Mouse (Mus musculus): Measurements from ENCODE around the gene AW209491. TPM values are rescaled to one million over a fixed set of nuclear protein-coding genes. Genes with fewer than 3 reads are reported as not detected.

AW209491 gene
- polyA plus RNA-seq (2012; rRNA removed), result 7.1 and 8.0 TPM in 2 replicates

DNA sequence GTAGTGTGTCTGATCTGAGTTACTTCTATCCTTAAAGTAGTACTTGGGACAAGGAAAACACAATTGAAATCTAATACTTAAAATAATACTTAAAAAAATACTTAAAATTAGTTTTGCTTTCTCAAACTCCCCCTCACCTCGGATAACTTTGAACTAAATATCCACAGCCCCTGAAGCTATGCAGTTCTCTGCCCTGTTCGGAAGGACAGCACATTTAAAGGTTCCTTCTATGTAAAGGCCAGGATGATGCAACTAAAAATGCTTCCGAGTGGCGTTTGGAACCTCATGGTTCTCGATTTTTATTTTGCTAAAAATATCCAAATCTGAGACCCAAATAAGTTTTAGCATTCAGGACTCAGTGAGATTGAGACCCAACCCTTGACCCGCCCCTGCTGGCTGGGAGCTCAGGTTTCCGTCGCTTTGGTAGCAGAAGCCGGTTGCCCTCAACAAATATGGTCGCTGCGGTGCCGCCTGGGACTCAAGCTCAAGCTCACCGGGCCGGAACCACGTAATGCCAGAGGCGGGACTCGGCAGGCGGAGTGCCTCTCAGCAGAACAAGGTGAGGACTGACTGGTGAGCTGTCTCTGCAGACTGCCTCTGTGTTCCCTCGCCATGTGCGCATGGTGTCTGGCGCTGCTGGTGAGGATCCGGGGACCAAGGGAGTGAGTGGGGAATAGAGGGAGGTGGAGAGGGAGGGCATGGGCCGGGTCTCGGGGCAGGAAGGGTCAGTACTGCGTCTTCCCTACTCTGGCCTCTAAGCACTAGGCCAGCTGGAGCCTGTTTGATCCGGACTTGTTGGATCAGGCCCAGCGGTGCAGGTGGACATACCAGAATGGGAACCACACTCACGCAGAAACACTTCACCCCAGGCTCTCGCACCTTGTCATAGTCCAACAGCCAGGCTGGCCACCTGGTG, at the start of gene AW209491:
TSS of gene AW209491 (plus strand) at position 429 of the 916 bp plus-strand sequence.
- TF ChIP-seq POLR2A (IDR thresholded peaks at IDR 0.05; ENCODE audit: low read depth, low read length) (peak; percentile 74), CTCF (conservative IDR thresholded peaks at IDR 0.05; ENCODE audit: insufficient read depth, insufficient read length, low read depth, low read length) (no peak)
- DNase-seq, result peak; percentile 98
- H3K27me3 ChIP-seq (replicated peaks; ENCODE audit: control insufficient read depth, insufficient read depth, low read length), result no peaks in the 10 kb centered on the region
- H3K4me3 ChIP-seq (ENCODE audit: insufficient read depth, low read depth, low read length), result peak within 1 kb of the TSS; percentile 99
- no peaks in the 10 kb centered on the region; the same call in 1 of the 2 replicates for H3K4me1 ChIP-seq (ENCODE audit: control insufficient read depth, insufficient read depth, low read length)
- WGBS, result under 1% methylated on average over 29 of the region's 29 CpGs
- H3K36me3 ChIP-seq (ENCODE audit: control insufficient read depth, insufficient read depth, low read length), result peaks cover 9% of the 10 kb centered on the region; the same call in 1 of the 2 replicates
- H3K27ac ChIP-seq (ENCODE audit: insufficient read depth, low read depth, low read length), result peak within 1 kb of the TSS; percentile 74

DNA sequence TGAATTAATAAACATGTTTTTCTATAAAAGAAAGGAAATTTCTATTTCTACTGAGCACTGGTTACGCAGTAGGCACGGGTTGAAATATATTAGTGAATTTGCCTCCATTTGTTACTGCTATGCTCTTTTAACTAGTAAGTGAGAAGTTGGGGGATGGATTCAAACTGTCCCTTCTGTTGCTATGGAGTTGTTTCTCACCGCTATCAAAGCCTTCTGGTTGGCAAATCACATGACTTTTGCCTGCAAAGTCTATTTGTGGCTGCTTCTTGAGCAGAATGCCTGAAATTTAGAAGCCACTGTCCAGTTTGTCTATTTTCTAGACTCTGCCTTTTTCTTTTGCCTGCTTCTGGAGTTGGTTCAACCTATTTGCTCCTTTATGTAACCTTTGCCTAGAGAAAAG, 49.6 kb upstream of the AW209491 start:
- H3K27me3 ChIP-seq (replicated peaks; ENCODE audit: control insufficient read depth, insufficient read depth, low read length), result no peaks in the 10 kb centered on the region
- no peak overlapping the region for H3K4me3 ChIP-seq (ENCODE audit: insufficient read depth, low read depth, low read length)
- no peak for DNase-seq
- TF ChIP-seq POLR2A (IDR thresholded peaks at IDR 0.05; ENCODE audit: low read depth, low read length) (no peak), CTCF (conservative IDR thresholded peaks at IDR 0.05; ENCODE audit: insufficient read depth, insufficient read length, low read depth, low read length) (no peak)
- no peaks in the 10 kb centered on the region for H3K4me1 ChIP-seq (ENCODE audit: control insufficient read depth, insufficient read depth, low read length)
- H3K27ac ChIP-seq (ENCODE audit: insufficient read depth, low read depth, low read length), result no peak overlapping the region
- WGBS, result 79% methylated on average over 3 of the region's 3 CpGs
- H3K36me3 ChIP-seq (ENCODE audit: control insufficient read depth, insufficient read depth, low read length), result no peaks in the 10 kb centered on the region

DNA sequence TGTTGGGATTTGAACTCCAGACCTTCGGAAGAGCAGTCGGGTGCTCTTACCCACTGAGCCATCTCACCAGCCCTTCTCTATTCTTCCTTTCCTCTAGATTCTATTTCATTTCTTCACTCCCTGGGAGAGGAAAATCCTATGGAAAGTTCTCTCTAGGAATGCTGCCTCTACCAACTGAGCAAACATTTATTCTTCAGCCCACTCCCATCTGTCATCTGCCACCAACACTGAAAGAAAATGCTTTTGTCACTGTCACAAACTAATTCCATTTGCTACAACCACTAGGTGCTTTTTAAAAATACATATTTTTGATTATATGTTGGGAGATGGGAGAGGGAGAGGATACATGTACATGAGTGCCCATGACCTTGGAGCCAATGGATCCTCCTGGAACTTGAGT, 27.2 kb upstream of the AW209491 start:
- Histone ChIP-seq H3K4me3 (ENCODE audit: insufficient read depth, low read depth, low read length) (no peak overlapping the region), H3K27ac (ENCODE audit: insufficient read depth, low read depth, low read length) (no peak overlapping the region), H3K27me3 (replicated peaks; ENCODE audit: control insufficient read depth, insufficient read depth, low read length) (no peaks in the 10 kb centered on the region), H3K4me1 (ENCODE audit: control insufficient read depth, insufficient read depth, low read length) (no peaks in the 10 kb centered on the region), H3K36me3 (ENCODE audit: control insufficient read depth, insufficient read depth, low read length) (no peaks in the 10 kb centered on the region)
- 93% methylated on average over 2 of the region's 2 CpGs for WGBS
- TF ChIP-seq POLR2A (IDR thresholded peaks at IDR 0.05; ENCODE audit: low read depth, low read length), result no peak
- TF ChIP-seq CTCF (conservative IDR thresholded peaks at IDR 0.05; ENCODE audit: insufficient read depth, insufficient read length, low read depth, low read length), result no peak
- no peak for DNase-seq

- Histone ChIP-seq H3K27me3 (replicated peaks; ENCODE audit: control insufficient read depth, insufficient read depth, low read length) (no peaks in the 10 kb centered on the region), H3K27ac (ENCODE audit: insufficient read depth, low read depth, low read length) (no peak overlapping the region), H3K4me3 (ENCODE audit: insufficient read depth, low read depth, low read length) (no peak overlapping the region), H3K4me1 (ENCODE audit: control insufficient read depth, insufficient read depth, low read length) (no peaks in the 10 kb centered on the region), H3K36me3 (ENCODE audit: control insufficient read depth, insufficient read depth, low read length) (no peaks in the 10 kb centered on the region)
- TF ChIP-seq CTCF (conservative IDR thresholded peaks at IDR 0.05; ENCODE audit: insufficient read depth, insufficient read length, low read depth, low read length) (no peak), POLR2A (IDR thresholded peaks at IDR 0.05; ENCODE audit: low read depth, low read length) (no peak)
- no peak for DNase-seq
Measured at GRCm38 (mm10) chr13:14607616-14608015, 22.3 kb upstream of the AW209491 start.

GRCm38 (mm10) chr13:14612463-14612862, 17.5 kb upstream of the AW209491 start:
- WGBS, result 8% methylated on average over 10 of the region's 10 CpGs
- no peaks in the 10 kb centered on the region for H3K27me3 ChIP-seq (replicated peaks; ENCODE audit: control insufficient read depth, insufficient read depth, low read length)
- H3K4me1 ChIP-seq (ENCODE audit: control insufficient read depth, insufficient read depth, low read length), result 0 out of 2 replicates have a peak, but pooled peaks cover 3% of the 10 kb centered on the region
- peaks cover 3% of the 10 kb centered on the region for H3K36me3 ChIP-seq (ENCODE audit: control insufficient read depth, insufficient read depth, low read length)
- no peak for DNase-seq
- no peak for TF ChIP-seq POLR2A (IDR thresholded peaks at IDR 0.05; ENCODE audit: low read depth, low read length)
- TF ChIP-seq CTCF (conservative IDR thresholded peaks at IDR 0.05; ENCODE audit: insufficient read depth, insufficient read length, low read depth, low read length), result no peak
- H3K27ac ChIP-seq (ENCODE audit: insufficient read depth, low read depth, low read length), result peak overlapping the region; percentile 67
- peak overlapping the region; percentile 97 for H3K4me3 ChIP-seq (ENCODE audit: insufficient read depth, low read depth, low read length)

GRCm38 (mm10) chr13:14612926-14613529, 16.9 kb upstream of the AW209491 start, which contains the start of the genes Mrpl32 and Psma2:
Mrpl32 (minus strand) TSS chr13:14613165.
Psma2 (plus strand) TSS chr13:14613240.
- Histone ChIP-seq H3K36me3 (ENCODE audit: control insufficient read depth, insufficient read depth, low read length) (peaks cover 3% of the 10 kb centered on the region), H3K4me1 (ENCODE audit: control insufficient read depth, insufficient read depth, low read length) (0 out of 2 replicates have a peak, but pooled peaks cover 3% of the 10 kb centered on the region), H3K4me3 (ENCODE audit: insufficient read depth, low read depth, low read length) (peak within 1 kb of the TSS; percentile 97), H3K27me3 (replicated peaks; ENCODE audit: control insufficient read depth, insufficient read depth, low read length) (no peaks in the 10 kb centered on the region), H3K27ac (ENCODE audit: insufficient read depth, low read depth, low read length) (peak within 1 kb of the TSS; percentile 67)
- peak; percentile 98 for DNase-seq
- under 1% methylated on average over 42 of the region's 42 CpGs for WGBS
- TF ChIP-seq CTCF (conservative IDR thresholded peaks at IDR 0.05; ENCODE audit: insufficient read depth, insufficient read length, low read depth, low read length), result no peak
- TF ChIP-seq POLR2A (IDR thresholded peaks at IDR 0.05; ENCODE audit: low read depth, low read length), result peak; percentile 83

DNA sequence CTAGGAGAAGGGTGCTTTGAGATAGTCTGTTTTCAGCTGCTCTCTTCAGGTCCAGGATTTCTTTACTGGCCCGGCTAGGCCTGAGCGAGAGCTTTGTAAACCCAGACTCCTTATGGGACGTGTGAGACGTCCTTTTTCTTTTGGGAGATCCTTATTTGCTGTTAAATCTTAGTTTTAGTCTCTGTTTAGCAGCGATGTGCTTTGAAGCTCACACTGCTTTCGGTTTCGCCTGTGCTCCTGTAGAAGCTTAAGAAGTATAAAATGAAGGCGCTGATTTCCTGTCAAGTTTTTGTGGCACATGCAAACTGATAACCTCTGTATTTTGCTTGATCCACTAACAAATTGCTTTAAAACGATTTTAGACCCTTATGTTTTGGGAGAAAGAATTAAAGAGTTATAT, 16.4 kb upstream of the AW209491 start:
- Histone ChIP-seq H3K27me3 (replicated peaks; ENCODE audit: control insufficient read depth, insufficient read depth, low read length) (no peaks in the 10 kb centered on the region), H3K4me3 (ENCODE audit: insufficient read depth, low read depth, low read length) (peak overlapping the region; percentile 76), H3K4me1 (ENCODE audit: control insufficient read depth, insufficient read depth, low read length) (0 out of 2 replicates have a peak, but pooled peaks cover 3% of the 10 kb centered on the region), H3K27ac (ENCODE audit: insufficient read depth, low read depth, low read length) (peak overlapping the region; percentile 37), H3K36me3 (ENCODE audit: control insufficient read depth, insufficient read depth, low read length) (peaks cover 3% of the 10 kb centered on the region)
- DNase-seq, result no peak
- no peak for TF ChIP-seq POLR2A (IDR thresholded peaks at IDR 0.05; ENCODE audit: low read depth, low read length)
- TF ChIP-seq CTCF (conservative IDR thresholded peaks at IDR 0.05; ENCODE audit: insufficient read depth, insufficient read length, low read depth, low read length), result no peak
- WGBS, result 1% methylated on average over 9 of the region's 9 CpGs
